Mouse (Mus musculus): ENCODE results near the gene Fam57b.

Gene Fam57b

GRCm38 (mm10) chr7:126832036-126832598 lies 34.6 kb downstream of the Fam57b start:
- DNase-seq: peak; percentile 87

DNA sequence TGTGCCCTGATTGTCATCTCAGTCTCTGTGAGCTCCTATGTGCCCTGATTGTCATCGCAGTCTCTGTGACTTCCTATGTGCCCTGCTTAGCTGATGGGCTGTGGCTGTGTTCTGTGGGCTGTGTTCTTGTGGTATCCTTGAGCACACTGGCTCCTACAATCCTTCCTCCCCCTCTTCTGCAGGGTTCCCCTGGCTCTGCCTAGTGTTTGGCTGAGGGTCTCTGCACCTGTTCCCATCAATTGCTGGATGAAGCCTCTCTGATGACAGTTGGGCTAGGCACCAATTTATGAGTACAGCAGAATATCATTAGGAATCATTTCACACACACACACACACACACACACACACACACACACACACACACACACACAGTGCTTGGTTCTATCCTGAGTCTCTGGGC lies 35.8 kb downstream of the Fam57b start:
- no peak for DNase-seq

DNA sequence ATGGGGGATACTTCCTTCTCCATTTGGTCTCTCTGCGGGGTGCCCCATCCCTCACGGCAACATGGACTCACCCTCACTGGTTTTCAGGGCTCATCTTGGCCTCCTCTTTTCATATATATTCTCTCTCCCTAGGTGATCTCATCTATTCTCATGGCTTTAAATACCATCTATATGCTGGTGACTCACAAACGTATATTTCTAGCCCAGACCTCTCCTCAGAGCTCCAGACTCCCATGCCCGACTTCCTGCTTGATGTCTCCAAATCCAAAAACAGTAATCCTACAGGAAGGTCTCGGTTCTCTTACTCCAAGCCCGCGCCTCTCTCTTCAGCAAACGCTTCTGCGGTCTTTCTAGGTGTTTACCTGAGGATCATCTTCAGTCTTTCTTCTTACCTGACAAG lies 45.8 kb downstream of the Fam57b start:
- DNase-seq: no peak

GRCm38 (mm10) chr7:126845516-126845915 lies 48.0 kb downstream of the Fam57b start:
- no peak for DNase-seq

- no peak for DNase-seq
Observed at GRCm38 (mm10) chr7:126847116-126847420, 49.6 kb downstream of the Fam57b start, which contains the start of gene Doc2a. Gene Doc2a (plus strand): TSS chr7:126847416.

DNA sequence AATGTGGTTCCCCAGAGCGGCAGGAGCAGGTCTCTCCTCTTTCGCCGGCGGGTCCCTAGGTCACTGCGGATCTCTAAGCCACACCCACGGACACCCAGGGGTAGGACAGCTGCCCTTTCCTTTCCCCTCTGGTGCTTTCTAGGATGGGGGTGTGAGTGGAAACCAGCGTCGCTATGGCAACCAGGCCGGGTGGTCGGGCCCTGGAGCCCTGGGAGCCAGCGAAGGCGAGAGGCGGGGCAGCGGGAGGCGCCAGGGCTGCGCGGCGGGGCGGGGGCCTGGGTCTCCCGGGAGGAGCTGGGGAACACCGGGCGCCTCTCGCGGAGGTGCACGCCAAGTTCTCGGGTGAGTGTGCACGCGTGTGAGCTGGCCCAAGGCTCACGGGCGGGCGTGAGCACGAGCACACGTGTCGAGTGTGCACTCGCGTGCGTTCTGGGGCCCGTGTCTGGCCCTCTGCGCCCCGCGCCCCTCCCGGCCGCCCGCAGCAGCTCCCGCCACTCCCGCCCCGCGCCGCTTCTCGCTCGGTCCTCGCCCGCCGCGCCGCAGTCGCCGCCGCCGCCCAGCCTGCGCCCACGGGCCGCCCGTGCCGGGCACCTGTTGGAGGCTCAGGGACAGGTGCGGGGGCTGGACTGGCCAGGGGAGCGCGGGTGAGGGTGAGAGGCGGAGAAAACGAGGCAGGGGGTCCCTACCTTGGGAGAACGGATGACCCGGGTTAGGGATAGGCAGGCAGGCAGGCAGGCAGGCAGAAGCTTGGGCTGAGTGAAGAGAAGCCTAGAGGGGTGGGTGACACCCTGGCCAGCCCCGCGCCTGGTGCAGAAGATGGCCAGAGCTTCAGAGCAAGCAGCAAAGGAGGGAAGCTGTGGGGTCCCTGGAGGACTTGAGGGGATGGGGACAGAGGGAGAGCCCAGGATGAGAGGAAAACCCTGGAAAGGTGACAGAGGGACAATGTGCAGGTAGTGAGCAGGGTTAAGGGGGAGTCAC lies 50.2 kb downstream of the Fam57b start:
- no peak for DNase-seq

DNA sequence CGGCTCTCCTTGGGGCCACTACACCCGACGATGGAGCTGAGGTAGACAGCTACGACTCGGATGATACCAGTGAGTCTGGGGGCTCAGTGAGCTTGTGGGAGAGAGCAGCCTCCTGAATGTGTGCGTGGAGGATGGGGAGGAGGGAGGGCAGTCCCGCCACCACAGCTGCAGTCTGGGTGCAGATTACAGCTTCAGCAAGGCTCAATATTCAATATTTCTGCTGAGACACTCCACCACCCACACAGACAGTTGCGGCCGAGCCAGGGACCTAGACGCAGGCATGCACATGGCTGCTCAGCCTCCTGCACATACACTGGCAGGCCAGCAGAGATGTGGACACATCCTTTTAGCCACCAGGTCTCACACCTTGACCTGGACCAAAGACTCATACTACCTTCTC lies 51.3 kb downstream of the Fam57b start:
- no peak for DNase-seq

GRCm38 (mm10) chr7:126850161-126850560 lies 52.7 kb downstream of the Fam57b start:
- DNase-seq: no peak

DNA sequence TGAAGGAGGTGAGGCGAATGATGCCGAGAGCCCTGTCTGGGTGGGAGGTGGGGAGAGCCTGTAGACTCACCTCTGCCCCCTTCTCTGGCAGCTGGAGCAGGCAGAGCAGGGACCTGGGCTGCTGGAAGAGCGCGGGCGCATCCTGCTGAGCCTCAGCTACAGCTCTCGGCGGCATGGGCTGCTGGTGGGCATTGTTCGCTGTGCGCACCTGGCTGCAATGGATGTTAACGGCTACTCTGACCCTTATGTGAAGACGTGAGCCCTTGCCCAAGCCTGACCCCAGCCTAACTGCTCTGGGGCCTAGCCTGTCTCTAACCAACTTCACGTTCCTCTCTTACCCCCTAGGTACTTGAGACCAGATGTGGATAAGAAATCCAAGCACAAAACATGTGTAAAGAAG lies 53.7 kb downstream of the Fam57b start:
- no peak for DNase-seq

GRCm38 (mm10) chr7:126853454-126853853 lies 56.0 kb downstream of the Fam57b start:
- DNase-seq: no peak

DNA sequence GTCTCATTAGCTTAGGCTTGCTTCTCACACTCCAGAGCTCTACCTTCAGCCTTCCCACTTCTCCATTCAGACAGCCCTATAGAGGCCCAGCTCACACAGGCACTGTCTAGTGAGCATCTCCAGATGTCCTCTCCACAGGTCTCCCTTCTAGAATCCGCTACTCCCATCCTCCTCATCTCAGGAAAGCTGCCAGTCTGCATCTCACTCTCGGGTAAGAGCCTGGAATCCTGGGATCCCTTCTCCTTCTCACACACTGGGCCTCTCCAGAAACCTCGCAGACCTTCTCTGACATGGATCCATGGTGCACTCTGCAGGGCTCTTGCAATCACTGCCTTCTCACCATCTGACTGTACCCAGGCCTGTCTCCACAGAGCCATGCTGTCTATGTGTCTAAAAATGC lies 58.2 kb downstream of the Fam57b start:
- no peak for DNase-seq

DNA sequence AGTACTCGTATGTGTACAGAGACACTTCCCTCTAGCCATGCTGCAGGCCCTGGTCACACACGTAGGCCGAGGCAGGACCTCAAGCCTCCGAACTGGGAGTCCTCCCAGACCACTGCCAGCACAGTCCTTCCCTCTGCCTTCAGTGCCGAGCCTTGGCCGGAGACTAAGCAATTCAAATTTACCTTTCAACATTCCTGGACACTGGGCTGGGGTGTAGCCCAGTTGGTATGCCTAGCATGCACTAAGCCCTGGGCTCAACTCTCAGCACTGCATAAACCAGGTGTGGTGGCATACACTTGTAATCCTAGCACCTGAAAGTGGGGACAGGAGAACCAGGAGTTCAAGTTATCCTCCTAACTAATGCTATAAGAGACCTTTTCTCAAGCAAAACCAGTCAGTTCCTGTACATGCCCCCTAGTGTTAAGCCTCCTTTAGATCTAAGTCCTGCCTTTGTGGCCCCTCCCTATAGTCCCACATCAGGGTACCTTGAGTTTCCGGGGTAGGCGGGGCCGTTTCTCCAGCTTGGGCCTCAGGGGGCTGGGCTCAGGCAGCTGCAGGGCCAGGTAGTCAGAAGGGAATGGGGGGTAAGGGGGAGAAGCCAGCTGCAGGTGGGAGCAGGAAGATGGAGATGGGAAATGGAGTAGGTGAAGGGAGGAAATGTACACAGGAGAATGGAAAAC lies 59.4 kb downstream of the Fam57b start:
- peak; percentile 80 for DNase-seq

DNA sequence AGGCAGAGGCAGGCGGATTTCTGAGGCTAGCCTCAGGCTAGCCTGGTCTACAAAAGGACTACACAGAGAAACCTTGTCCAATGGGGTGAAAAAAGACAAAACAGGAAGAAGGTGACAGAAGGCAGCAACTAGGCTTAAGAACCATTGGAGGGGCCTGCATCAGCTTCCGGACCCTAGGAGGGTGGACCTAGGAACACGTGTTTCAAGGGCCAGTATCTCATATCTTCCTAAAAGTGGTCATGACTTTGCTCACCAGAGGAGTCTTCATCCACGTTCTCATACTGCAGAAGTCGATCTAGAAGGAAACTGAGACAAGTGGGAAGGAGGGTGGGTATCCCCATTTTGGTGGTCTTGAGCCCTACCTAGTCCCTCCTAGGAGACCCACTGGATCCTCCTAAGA lies 63.5 kb downstream of the Fam57b start:
- DNase-seq: no peak

- DNase-seq: peak; percentile 95
Observed at GRCm38 (mm10) chr7:126861429-126862130, 64.1 kb downstream of the Fam57b start, which contains the start of gene Hirip3. Gene Hirip3 (plus strand): TSS chr7:126861972.

DNA sequence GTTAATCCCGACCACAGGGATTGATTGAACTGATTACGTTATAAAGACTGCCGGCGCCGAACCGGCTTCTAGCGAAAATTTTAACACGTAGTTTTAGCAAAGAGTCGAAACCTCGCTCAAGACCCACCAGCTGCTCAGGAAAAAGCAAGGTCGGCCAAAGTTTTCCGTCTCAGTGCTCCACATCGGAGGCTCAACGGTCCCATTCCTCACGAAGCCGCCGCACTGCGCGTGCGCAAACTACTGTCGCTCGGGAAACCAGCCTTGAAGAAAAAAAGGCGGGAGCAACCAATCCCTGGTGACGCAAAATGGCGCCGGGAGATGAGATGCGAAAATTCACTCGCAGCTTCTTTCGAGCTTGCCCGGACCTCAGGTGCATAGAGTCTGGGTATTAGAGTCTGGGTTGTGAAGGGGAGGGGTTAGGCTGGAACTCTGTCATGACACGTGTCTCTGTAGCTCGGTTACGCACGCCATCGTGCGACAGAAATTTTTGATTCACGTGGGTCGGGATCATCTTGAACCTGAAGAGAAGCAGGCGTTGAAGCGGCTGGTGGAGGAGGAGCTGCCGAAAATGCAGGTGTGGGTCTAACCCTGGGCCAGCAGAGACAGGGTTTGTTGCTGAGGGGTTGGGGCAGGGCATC lies 64.8 kb downstream of the Fam57b start, which contains the start of gene Ino80e:
TSS of gene Ino80e (minus strand) at position 231 of the 638 bp plus-strand sequence.
- DNase-seq: peak; percentile 93

GRCm38 (mm10) chr7:126863791-126864190 lies 66.3 kb downstream of the Fam57b start:
- DNase-seq: no peak

GRCm38 (mm10) chr7:126867534-126867933 lies 70.1 kb downstream of the Fam57b start:
- no peak for DNase-seq

DNA sequence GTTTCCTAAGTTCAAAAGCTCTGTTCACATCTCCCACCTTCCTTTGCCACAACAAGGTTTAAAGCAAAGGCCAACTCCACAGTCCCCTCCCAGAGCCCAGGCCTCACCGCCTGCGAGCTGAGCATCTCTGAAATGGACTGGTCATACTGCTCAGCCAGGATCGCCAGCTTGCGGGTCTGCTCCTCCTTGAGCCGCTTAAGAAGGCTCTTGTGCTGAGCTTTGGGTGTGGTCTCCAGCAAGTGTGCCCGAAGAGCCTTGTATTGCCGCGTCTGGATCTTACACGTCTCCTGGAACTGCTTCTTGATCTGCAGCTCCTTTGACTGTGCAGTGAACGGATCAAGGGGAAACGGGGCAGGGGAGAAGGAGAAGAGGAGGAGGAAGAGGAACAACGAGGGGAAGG lies 70.5 kb downstream of the Fam57b start:
- no peak for DNase-seq

GRCm38 (mm10) chr7:126869780-126870519 lies 72.5 kb downstream of the Fam57b start:
- DNase-seq: no peak

GRCm38 (mm10) chr7:126870520-126870891 lies 73.0 kb downstream of the Fam57b start:
- DNase-seq: no peak

GRCm38 (mm10) chr7:126877239-126877638 lies 79.8 kb downstream of the Fam57b start:
- no peak for DNase-seq

Data from thymus, postnatal 14 days (tissue).